Mouse (Mus musculus) adipose tissue, adult 10 weeks (tissue): Measurements from ENCODE around the gene Nanp. TPM values are rescaled to one million over a fixed set of nuclear protein-coding genes. Genes with fewer than 3 reads are reported as not detected.

Source experiments
- polyA plus RNA-seq: library from polyadenylated mRNA; stranded (reverse); fragments of 350-450 nt; fragmentation: Illumina TruSeq; extraction: RNeasy Lipid Tissue Mini Kit (QIAGEN cat#74804); gene quantifications from one replicate; pipeline ENCODE4 v1.2.3, GENCODE M21; 2014; ENCODE audit warnings: low read depth, low replicate concordance

The Nanp gene
- 5.9 TPM for polyA plus RNA-seq

DNA sequence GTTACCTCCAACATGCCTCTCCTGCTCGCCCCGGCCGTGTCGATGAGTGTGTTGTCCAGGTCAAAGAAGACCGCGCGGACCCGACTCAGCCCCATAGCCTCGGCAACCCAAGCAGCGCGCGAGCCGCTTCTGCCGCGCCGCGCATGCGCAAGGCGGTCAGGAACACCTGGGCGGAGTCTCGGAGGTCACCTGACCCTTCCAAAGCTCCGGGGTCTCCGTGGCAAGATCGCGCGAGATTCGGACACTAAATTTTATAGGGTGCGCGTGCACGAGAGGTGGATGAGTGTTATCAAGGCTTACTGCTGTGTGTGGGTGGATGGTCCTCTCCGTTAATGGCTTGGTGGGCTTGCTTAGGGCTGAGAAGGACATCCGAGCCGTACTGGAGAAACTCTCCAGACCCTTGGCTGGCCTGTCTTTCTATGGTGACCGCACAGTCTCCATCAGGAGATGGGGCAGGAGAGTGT is at the start of gene Nanp, which contains the start of gene Ninl:
Gene Nanp, minus strand, starts transcription at position 167 of the 464 bp plus-strand sequence.
Gene Ninl, minus strand, starts transcription at position 151 of the 464 bp plus-strand sequence.

Other genes starting within 250 kb of the Nanp start
- 212 TPM for gene Abhd12, start 134.7 kb downstream of the Nanp start, polyA plus RNA-seq
- gene Gins1, start 134.0 kb downstream of the Nanp start, polyA plus RNA-seq: 3.1 TPM
- 2.6 TPM for gene Ninl, start within 50 bp of the Nanp start, polyA plus RNA-seq
- gene Gm14151, start 53.0 kb upstream of the Nanp start, polyA plus RNA-seq: 0.88 TPM
- 0.81 TPM for gene Gm14147, start 58.8 kb upstream of the Nanp start, polyA plus RNA-seq